Mouse (Mus musculus): ENCODE measurements around the gene Zbtb8os.

Gene Zbtb8os

GRCm38 (mm10) chr4:129335216-129336074 is at the start of gene Zbtb8os, which contains the start of gene Rbbp4:
Gene Zbtb8os, plus strand, starts transcription at chr4:129335695.
Gene Rbbp4, minus strand, starts transcription at chr4:129335370.
- DNase-seq, result peak; percentile 100

GRCm38 (mm10) chr4:129286001-129286682 is 49.4 kb upstream of the Zbtb8os start:
- DNase-seq, result no peak

DNA sequence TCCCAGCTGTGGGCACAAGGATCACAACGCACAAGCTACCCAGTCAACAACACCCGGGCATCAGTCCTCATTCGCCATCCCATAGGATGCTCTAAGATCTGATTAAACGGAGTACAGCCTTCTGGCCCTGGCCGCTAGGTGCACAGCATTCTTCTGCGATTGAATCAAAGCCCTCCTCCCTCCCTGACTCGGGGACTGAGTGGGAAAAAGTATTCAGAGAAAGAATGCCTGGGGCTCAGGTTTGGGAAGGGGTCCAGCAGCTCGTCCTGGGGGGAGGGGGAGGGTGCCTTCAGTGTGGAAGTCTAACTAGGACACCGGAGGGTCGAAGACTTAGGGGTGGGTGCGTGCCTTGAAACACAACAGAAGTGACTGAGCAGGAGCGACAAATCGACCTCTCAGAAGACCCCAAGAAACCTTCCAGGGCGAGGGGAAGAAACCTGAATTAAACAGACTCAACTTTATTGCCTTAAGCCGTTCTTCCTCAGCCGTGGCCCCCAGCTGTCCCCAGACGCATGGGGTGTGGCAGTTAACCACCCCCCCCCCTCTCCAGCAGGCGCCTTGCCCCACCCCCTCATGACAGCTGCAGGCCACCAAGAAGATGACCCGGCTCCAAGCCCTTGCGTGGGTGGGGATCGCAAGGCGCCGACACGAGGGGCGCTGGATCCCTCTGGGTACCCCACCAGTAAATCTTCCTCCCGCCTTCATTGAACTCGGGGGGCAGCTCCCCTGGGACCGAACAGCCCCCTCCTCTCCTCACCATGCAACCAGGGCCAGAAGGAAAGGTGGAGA is 48.6 kb upstream of the Zbtb8os start:
- DNase-seq, result peak; percentile 60

DNA sequence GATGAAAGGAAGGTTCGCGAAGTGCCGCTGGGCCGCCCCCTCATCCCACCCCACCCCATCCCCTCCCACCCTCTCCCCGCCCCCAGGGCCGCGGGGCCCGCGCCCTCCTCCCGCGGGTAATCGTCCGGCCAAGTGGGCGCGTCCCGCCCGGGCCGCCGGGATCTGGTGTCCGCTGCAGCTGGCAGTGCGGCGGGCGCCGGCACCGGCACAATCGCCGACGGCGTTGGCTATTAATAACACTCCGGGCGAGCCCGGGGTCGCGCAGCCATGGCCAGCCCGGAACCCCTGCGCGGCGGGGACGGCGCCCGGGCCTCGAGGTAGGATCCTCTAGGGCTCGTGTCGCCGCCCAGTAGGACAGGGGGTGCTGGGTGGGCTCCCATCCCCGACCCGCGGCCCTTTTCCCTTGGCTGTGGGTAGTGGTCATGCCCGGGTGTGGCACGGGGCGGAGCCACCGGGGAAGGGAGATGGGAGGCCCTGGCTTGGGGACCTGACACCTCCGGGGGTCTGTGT is 48.0 kb upstream of the Zbtb8os start, which contains the start of gene Sync:
Gene Sync, plus strand, starts transcription at position 146 of the 510 bp plus-strand sequence.
- DNase-seq, result peak; percentile 68

DNA sequence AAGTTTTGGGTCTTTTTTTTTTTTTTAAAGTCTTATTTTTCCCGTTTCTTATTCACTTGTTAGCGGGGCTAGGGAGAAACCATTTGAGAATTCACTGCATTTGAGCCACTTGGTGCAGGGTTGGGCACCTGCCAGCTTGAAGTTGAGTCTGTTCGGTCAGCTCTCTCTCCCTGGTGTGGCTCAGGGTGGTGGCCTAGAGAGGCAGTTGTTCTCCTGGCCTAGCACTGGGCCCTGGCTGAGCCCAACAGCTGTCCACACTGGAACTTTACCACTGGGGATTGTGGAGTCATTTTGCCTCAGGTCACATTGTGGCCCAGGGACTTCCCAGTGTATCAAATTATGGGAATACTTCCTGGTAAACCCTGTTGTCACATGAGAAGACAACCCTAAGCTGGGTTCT is 47.4 kb upstream of the Zbtb8os start:
- DNase-seq, result no peak

DNA sequence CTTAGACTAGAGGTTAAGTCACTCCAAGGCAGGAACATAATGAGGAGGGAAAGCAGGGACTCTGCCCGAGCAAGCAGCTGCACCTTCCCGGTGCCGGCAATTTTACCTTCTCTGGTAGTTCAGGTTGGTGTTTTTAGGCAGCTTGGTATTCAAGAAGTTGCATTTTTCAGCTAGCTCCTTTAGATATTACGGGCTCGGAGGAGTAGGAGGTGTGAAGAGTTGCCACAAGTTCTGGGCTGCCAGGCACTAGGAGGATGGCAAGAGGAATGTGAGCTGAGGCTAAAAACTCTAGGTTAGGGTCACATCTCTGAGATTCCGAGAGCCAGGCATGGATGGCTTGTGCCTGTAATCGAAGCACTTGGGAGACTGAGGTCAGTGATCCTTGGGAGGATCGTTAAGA is 45.8 kb upstream of the Zbtb8os start:
- DNase-seq, result no peak

DNA sequence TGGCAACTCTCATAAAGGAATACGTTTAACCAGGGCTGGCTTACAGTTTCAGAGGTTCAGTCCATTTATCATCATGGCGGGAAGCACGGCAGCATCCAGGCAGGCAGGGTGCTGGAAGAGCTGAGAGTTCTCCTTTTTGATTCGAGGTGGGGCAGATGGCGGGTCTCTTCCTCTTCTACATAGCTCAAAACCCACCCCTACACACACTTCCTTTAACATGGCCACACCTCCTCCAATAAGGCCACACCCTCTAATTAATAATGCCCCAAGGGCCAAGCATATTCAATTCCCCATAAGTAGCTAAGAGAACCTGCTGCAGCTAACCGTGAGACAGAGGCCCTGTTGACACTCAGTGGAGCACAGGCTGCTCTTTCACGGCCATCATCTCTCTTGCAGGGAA is 42.7 kb upstream of the Zbtb8os start:
- DNase-seq, result peak; percentile 26

GRCm38 (mm10) chr4:129293702-129294101 is 41.8 kb upstream of the Zbtb8os start:
- no peak for DNase-seq

DNA sequence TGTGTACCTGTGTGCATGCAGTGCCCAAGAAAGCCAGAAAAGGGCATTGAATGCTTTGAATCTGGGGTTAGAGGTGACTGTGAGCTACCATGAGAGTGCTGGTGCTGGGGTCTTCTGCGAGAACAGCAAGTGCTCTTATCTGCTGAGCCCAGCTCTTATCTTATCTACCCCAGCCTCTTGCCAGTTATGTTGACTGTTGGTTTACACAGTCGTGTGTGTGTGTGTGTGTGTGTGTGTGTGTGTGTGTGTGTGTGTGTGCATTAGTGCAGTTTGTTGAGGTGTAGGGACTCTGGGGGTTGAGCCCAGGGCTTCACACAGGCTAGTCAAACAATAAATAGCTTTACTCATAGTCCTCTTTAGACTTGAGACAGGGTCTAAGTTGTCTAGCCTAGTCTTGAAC is 40.3 kb upstream of the Zbtb8os start:
- DNase-seq, result no peak

DNA sequence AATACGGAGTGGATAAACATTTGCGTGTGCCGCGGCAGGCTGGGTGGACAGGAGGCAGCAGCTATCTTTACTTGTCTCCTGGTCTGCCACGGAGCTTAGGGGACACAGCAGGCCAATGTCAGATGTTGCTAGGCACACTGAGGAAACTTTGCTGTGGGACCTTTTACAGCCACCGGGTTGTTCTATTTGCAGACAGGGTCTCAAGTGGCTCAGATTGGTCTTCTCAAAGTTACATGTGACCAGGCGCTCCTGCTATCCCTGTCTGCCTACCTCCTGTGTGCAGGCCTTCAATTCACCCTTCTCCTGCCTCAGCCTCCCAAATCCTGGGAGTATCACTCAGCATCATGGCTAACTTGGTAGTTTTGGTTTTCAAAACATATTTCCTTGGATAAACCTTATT is 39.4 kb upstream of the Zbtb8os start:
- DNase-seq, result no peak

GRCm38 (mm10) chr4:129297724-129298123 is 37.8 kb upstream of the Zbtb8os start:
- DNase-seq, result no peak

- DNase-seq, result no peak
These were observed 36.4 kb upstream of the Zbtb8os start for GRCm38 (mm10) chr4:129299121-129299520.

GRCm38 (mm10) chr4:129303401-129303800 is 32.1 kb upstream of the Zbtb8os start:
- DNase-seq, result no peak

GRCm38 (mm10) chr4:129303816-129304215 is 31.7 kb upstream of the Zbtb8os start:
- no peak for DNase-seq

DNA sequence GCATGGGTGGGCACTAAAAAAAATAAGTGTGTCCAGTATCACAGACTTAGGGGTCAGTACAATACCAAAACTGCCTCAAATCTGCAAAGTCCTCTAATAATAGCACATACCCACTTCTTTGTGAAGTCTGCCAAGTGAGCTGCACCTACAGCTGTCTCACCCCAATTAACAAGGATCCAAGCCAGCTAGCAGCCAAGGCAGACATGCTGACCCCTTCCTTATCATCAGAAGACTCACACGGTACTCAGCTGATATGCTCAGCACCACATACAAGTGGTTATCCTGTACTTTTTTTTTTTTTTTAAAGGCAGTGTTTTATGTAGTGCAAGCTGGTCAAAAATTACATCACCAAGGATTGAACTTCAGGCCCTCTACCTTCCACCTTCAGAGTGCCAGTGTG is 31.2 kb upstream of the Zbtb8os start:
- DNase-seq, result no peak

- no peak for DNase-seq
These were observed 27.6 kb upstream of the Zbtb8os start for GRCm38 (mm10) chr4:129307936-129308335.

DNA sequence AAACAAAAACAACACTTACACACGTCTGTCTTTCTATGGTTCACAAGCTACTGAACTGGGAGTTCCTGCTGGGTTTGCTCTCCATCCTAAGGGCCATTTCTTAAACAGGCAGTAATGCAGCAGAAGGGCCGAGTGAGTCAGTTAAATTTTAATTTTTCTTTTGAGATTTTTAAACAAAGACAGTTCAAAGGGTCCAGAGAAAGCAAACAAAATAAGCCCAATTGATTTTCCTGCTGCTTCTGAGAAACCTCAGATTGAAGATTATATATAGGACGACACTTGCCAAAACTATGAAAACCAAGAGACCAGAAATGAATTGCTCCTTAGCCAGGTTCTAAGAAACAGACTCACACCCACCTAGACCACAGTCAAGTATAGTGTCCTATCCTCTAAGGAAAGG is 21.6 kb upstream of the Zbtb8os start:
- no peak for DNase-seq

GRCm38 (mm10) chr4:129320876-129321275 is 14.6 kb upstream of the Zbtb8os start:
- no peak for DNase-seq

GRCm38 (mm10) chr4:129322042-129322441 is 13.5 kb upstream of the Zbtb8os start:
- DNase-seq, result no peak

- no peak for DNase-seq
These were observed 12.0 kb upstream of the Zbtb8os start for GRCm38 (mm10) chr4:129323491-129323890.

DNA sequence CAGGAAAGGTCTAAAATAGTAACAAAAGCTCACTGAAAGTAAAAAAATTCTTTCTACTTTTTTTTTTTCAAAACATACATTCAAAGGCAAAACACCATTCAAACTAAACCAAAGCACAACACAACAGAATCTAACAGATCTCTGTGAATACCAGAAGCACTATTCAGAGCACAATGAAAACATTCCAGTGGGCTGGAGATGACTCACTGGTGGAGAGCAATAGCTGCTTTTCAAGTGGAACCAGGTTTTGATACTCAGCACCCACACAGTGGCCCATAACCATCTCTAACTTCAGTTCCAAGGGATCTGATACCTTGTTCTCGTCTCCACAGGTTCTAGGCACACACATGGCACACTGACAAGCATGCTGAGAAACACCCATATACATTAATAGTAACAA is 10.7 kb upstream of the Zbtb8os start:
- no peak for DNase-seq

DNA sequence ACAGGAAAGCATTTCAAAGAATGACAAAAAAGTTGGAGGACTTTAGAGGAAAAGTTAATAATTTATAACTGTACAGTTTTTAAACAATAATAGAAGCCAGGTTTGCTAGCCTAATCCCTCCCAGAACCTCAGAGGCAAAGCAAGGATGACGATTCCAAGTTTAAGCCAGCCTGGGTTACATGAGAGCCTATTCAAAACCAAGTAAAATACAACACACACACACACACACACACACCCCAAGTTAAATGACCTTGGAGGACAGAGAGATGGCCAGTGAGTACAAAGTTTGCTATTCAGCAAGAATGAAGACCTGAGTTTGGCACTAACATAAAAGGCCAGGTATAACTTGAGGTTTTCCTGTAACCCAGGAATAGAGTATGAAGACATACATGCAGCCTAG is 9.3 kb upstream of the Zbtb8os start:
- no peak for DNase-seq

DNA sequence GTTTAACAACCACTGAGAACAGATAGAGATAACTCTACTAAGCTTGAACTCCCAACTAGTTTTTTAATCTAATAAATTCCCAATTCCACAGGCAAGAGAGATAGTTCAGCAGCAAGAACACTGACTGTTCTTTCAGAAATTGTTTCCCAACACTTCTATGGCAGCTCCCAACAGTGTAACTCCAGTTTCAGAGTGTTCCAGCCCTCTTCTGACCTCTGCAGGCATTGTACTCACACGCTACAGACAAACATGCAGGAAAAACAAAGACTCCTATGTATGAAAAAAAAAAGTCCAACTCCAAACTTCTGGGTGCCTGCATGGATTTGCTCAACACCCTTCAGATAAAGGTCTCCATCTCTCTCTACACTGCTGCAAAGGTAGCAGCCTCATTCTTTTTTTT is 2.6 kb upstream of the Zbtb8os start:
- no peak for DNase-seq
